Mouse (Mus musculus): ENCODE results near the gene Aen.

Aen gene

DNA sequence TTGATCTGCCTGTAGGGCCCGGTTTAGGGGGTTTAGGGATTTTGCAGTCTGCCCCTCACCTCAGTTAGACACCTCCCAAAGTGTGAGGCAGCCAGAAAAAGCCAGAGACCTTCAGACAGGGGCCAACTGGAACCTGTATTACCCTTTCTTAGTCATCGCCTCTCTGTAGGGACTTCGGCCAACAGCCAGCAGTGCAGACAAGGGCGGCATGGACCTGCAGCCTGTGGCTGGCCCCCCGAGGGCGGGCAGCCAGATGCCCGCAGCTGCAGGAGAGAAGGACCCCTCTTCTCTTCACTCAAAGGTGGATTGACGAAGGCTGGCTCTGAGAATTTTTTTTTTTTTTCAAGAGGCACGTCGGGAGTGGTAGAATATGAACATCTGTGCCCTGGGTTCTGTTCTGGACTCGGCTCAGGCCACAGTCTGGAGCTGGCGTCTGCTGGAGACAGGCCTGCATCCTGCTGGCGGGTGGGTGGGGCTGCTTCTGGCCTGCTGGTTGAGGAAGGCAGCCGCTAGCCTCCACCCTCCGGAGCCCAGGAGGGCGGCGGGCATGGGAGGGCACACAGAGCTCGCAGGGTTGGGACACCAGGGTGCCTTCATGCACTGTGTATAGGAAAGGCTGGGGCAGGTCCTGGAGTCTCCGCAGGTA is 43.4 kb downstream of the Aen start:
- DNase-seq (ENCODE audit: low spot score in 2 of 2): no peak

DNA sequence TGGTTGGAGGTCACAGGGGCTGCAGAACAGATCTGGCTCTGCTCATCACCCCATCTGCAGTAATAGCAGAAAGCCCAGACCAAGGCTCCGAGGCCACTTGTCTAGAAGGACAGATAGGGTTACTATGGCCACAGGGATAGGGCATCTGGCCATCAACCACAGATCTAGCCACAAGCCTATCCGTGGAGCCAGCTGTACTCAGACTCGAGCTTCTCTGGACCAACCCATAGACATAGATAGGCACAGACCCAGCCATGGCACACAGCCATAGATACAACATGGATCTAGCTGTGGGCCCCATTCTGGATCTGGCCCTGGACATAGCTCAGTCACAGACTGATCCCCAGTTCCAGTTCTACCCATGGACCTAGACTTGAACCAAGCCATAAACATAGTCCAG is 45.3 kb downstream of the Aen start:
- no peak for DNase-seq (ENCODE audit: low spot score in 2 of 2)

DNA sequence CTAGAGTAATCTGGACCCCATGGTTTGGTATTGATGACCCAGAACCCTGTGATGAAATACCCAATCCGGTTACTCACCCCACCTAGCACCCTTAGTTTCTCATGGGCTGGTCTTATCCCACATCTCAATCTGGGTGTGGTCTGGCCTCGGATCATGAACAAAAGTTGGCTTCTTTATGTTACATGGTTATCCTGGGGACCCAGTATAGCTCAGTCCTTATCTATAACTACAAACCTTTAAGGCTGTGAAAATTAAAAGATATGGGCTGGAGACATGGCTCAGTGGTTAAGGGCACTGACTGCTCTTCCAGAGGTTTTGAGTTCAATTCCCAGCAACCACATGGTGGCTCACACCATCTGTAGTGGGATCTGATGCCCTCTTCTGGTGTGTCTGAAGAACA is 46.9 kb downstream of the Aen start:
- no peak for DNase-seq (ENCODE audit: low spot score in 2 of 2)

DNA sequence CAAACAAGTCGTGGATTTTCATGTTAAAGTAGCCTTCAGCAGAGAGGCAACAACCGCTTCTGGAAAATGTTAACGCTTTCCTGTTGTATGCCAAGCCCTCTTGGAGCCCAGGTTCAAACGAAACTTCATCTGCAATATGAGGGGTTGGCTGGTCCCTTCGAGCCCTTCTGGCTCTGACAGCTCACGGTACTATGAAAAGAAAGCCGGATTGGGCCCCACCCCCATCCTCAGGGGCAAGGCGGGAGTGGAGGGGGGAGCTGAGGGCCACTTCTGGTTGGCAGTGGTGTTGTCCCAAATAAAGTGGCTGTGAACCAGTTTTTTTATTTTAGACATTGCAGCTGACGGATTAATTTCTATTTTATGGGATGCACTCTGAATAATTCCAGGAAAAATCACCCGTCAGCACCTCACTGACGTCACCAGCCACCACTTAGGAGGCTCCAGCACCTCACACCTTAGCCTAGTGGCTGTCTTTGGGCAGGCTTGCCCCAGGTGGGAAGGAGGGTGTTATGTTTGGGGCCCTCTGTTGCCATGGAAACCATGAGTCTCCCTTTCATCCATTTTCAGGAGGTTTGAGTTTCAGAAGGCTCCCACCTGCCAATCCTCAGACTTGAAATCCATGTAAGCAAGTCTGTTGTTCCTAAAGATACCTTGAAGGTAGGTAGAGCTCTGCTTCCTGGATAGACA is 58.4 kb downstream of the Aen start:
- DNase-seq (ENCODE audit: low spot score in 2 of 2): no peak

DNA sequence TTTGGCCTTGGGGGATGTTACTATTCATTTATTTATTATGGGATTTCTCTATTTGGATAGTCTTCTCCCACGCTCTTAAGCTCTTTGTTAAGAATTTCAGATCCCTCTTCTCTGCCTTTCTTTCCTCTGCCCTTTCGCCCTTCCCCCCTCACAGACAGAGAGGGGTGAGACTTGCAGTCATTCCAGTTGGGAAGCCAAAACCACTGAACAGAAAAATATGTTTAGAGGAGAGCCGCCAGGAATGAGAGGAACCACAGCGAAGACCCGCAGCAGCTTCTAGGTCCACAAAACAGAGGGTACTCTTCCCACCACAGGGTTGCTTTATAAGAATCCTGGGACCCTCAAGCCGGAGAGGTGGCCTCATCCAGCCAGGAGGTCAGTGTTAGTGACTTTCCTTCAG is 59.0 kb downstream of the Aen start:
- DNase-seq (ENCODE audit: low spot score in 2 of 2): no peak

DNA sequence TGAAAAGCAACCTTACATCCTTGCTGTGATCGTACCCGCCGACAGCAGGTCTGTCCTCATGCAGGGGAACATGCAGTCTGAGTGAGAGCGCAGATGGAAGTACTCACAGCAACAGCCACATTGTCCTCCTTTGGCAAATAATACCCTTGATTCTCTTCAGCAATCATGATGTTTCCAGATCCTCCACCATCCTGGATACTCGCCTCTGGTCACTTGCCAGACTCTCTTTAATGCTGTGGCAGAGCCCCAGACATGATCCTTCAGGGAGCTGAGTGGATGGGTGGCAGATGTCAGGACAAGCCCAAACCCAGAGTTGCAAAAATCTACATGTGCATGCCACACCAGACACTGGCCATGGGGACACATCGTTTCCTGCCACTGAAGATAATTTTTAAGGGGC is 59.4 kb downstream of the Aen start:
- no peak for DNase-seq (ENCODE audit: low spot score in 2 of 2)

DNA sequence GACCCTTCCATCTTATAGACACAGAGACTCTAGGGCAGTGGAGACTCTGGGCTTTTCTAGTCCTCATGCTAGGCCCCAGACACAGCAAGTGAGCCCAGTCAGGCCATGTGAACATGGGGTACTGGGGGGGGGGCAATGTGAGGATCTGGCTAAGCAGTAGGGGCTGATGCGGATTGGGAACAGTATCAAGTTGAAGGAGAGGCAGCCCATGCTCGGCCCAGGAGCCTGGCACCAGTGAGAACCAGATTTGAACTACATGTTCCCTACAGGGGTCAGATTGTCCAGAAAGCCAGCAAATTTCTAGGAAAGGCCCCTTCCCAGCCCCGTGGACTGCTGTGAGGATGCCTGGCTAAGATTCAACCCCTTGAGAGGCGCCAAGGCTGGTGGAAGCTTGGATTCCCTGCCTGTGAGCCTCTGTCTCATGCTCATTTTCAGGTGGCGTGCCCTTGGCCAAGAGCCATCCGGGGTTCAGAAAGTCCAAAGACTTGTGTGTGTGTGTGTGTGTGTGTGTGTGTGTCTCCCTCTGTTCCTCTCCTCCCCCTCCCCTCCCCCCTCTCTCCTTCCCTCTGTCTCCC is 62.9 kb downstream of the Aen start:
- no peak for DNase-seq (ENCODE audit: low spot score in 2 of 2)
